Mouse (Mus musculus): Measurements from ENCODE around the gene Sec14l3.

GRCm38 (mm10) chr11:4113970-4114369 is 49.3 kb downstream of the Sec14l3 start:
- TF ChIP-seq CTCF (IDR thresholded peaks at IDR 0.05; ENCODE audit: control insufficient read depth, insufficient read depth, insufficient read length) (no peak), MAX (IDR thresholded peaks at IDR 0.05) (no peak), FOSL1 (IDR thresholded peaks at IDR 0.05; ENCODE audit: insufficient read depth, low read length, poor library complexity, severe bottlenecking) (no peak), MYOD1 (IDR thresholded peaks at IDR 0.05; ENCODE audit: control insufficient read depth, insufficient read length, low read depth) (no peak), USF1 (IDR thresholded peaks at IDR 0.05; ENCODE audit: low read depth) (no peak), MYOG (IDR thresholded peaks at IDR 0.05; ENCODE audit: control insufficient read depth, extremely low read depth, insufficient read length) (no peak), CEBPB (IDR thresholded peaks at IDR 0.05; ENCODE audit: low read depth) (no peak)

All from C2C12 (cell line).